Mouse (Mus musculus): ENCODE results near the gene Sdk2.

DNA sequence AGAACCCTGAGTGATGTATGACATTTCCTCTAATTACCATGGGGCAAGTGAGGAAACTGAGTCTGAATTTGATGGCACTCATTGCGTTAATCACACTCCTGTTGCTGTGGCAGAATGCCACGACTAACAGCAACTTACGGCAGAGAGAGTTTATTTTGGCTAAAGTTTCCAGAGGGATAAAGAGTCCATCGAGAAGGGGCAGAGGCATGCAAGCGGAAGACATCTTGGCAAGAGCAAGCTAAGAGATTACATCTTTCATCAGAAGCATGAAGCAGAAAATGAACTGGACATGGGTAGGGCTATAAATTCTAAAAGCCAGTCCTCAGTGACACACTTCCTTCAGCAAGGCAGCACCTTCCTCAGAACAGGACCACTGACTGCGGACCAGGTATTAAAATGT, 85.8 kb downstream of the Sdk2 start:
- no peak for TF ChIP-seq POLR2A (IDR thresholded peaks at IDR 0.05; ENCODE audit: borderline replicate concordance, extremely low read depth, insufficient read depth, insufficient read length, poor library complexity, severe bottlenecking)
- TF ChIP-seq CTCF (IDR thresholded peaks at IDR 0.05; ENCODE audit: borderline replicate concordance, extremely low read depth, insufficient read depth, insufficient read length): no peak
